Mouse (Mus musculus) heart, adult 2 months (tissue): ENCODE measurements around the gene Dct.

Experiments
- CTCF ChIP-seq: fragments of 200-600 bp; IDR thresholded peaks from 2 replicates; pipeline ENCODE4 v1.8.1; 2022; ENCODE audit warnings: antibody characterized with exemption, mild to moderate bottlenecking, moderate library complexity
- EP300 ChIP-seq: fragments of 200-500 bp; IDR thresholded peaks from 2 replicates; pipeline ENCODE4 v1.6.1; 2011; ENCODE audit warnings: low read depth, low read length, control low read depth; ENCODE audit not compliant: insufficient read depth

GRCm38 (mm10) chr14:118058581-118058886 lies 6.5 kb upstream of the Dct start:
- TF ChIP-seq CTCF (no peak), EP300 (no peak)
